Mouse (Mus musculus) midbrain, embryonic 14.5 days (tissue): ENCODE data around the gene Cep19. TPM values are rescaled to one million over a fixed set of nuclear protein-coding genes. Genes with fewer than 3 reads are reported as not detected.
"Not testable (repeated sequence)": the region's sequence is repeated elsewhere in the genome, so short reads cannot be mapped to it uniquely, and the experiment has no call there.

ENCODE experiments used
- ATAC-seq: fragments of 200-750 bp; cut with Nextera tagmentation; 2 replicates; pipeline ENCODE4 v1.8.0; 2017; ENCODE audit warnings: moderate number of reproducible peaks, moderate library complexity; ENCODE audit not compliant: low FRiP score, low TSS enrichment
- DNase-seq: peaks from one replicate; pipeline ENCODE4 v3.0.0-alpha.2; 2015
- H3K27ac ChIP-seq: fragments of 300-500 bp; sonication (generic); replicated peaks from 2 replicates; pipeline ENCODE4 v1.5.1; 2014; ENCODE audit warnings: mild to moderate bottlenecking, low read depth, low read length, moderate library complexity
- H3K27me3 ChIP-seq: fragments of 300-500 bp; sonication (generic); 2 replicates; pipeline ENCODE4 v1.6.1; 2014; ENCODE audit warnings: low read length, control low read depth, mixed read lengths; ENCODE audit not compliant: control insufficient read depth, insufficient read depth
- H3K36me3 ChIP-seq: fragments of 300-500 bp; sonication (generic); 2 replicates; pipeline ENCODE4 v1.6.1; 2014; ENCODE audit warnings: low read length, control low read depth; ENCODE audit not compliant: control insufficient read depth, insufficient read depth
- H3K4me1 ChIP-seq: fragments of 300-500 bp; sonication (generic); 2 replicates; pipeline ENCODE4 v1.6.1; 2014; ENCODE audit warnings: mild to moderate bottlenecking, antibody characterized with exemption, low read length, control low read depth; ENCODE audit not compliant: control insufficient read depth, insufficient read depth
- H3K4me2 ChIP-seq: fragments of 300-500 bp; sonication (generic); 2 replicates; pipeline ENCODE4 v1.6.1; 2014; ENCODE audit warnings: mild to moderate bottlenecking, low read length, moderate library complexity
- H3K4me3 ChIP-seq: fragments of 300-500 bp; sonication (generic); replicated peaks from 2 replicates; pipeline ENCODE4 v1.5.1; 2014; ENCODE audit warnings: low read depth, low read length
- H3K9ac ChIP-seq: fragments of 300-500 bp; sonication (generic); replicated peaks from 2 replicates; pipeline ENCODE4 v1.6.1; 2014; ENCODE audit warnings: mild to moderate bottlenecking, low read length, moderate library complexity
- H3K9me3 ChIP-seq: fragments of 300-500 bp; sonication (generic); 2 replicates; pipeline ENCODE4 v1.6.1; 2016; ENCODE audit warnings: low read length, control low read depth, mixed read lengths; ENCODE audit not compliant: control insufficient read depth
- WGBS: fragments of 180-500 bp; shearing (Covaris S2); extraction: QIAGEN DNeasy Blood & Tissue Kit; methylation state at CpG from one replicate; pipeline ENCODE4 v1.1.7; 2014; 5-methylcytosine and 5-hydroxymethylcytosine counted together
- polyA plus RNA-seq: library from polyadenylated mRNA; unstranded; fragments of >200 nt; fragmentation: Nextera tagmentation; extraction: Ambion mirVana; gene quantifications from 2 replicates; pipeline ENCODE4 v1.2.1, GENCODE M21; 2014

The Cep19 gene
- polyA plus RNA-seq, 1 experiment from 2014 or later, result 50.9 TPM

GRCm38 (mm10) chr16:32075762-32076161 is 23.8 kb upstream of the Cep19 start:
- Histone ChIP-seq H3K27me3 (no peaks in the 10 kb centered on the region), H3K36me3 (no peaks in the 10 kb centered on the region), H3K4me1 (peaks cover 20% of the 10 kb centered on the region), H3K4me3 (no peak overlapping the region), H3K9me3 (no peaks in the 10 kb centered on the region), H3K4me2 (no peak overlapping the region), H3K27ac (no peak overlapping the region), H3K9ac (no peak overlapping the region)
- ATAC-seq, result no peak
- DNase-seq, result no peak
- WGBS, result 74% methylated on average over 1 of the region's 1 CpGs

GRCm38 (mm10) chr16:32076406-32076805 is 23.2 kb upstream of the Cep19 start:
- no peak for ATAC-seq
- Histone ChIP-seq H3K27me3 (no peaks in the 10 kb centered on the region), H3K4me2 (no peak overlapping the region; the same call in 1 of the 2 replicates), H3K4me1 (peaks cover 20% of the 10 kb centered on the region), H3K9ac (no peak overlapping the region), H3K4me3 (no peak overlapping the region), H3K27ac (no peak overlapping the region), H3K36me3 (no peaks in the 10 kb centered on the region), H3K9me3 (no peaks in the 10 kb centered on the region)
- DNase-seq, result no peak
- 85% methylated on average over 3 of the region's 3 CpGs for WGBS

GRCm38 (mm10) chr16:32077648-32078407 is 21.8 kb upstream of the Cep19 start:
- no peaks in the 10 kb centered on the region for H3K27me3 ChIP-seq
- H3K4me3 ChIP-seq, result peak overlapping the region; percentile 89
- H3K27ac ChIP-seq, result no peak overlapping the region
- ATAC-seq, result no peak
- peaks cover 20% of the 10 kb centered on the region for H3K4me1 ChIP-seq
- H3K9ac ChIP-seq, result peak overlapping the region; percentile 97
- peak; percentile 8 for DNase-seq
- H3K36me3 ChIP-seq, result 0 out of 2 replicates have a peak, but pooled peaks cover 3% of the 10 kb centered on the region
- peak overlapping the region; percentile 81 for H3K4me2 ChIP-seq
- 12% methylated on average over 13 of the region's 13 CpGs for WGBS
- no peaks in the 10 kb centered on the region for H3K9me3 ChIP-seq

GRCm38 (mm10) chr16:32078408-32078990 is 21.1 kb upstream of the Cep19 start:
- ATAC-seq (no peak), DNase-seq (peak; percentile 67)
- Histone ChIP-seq H3K9me3 (no peaks in the 10 kb centered on the region), H3K27ac (peak overlapping the region; percentile 93), H3K27me3 (no peaks in the 10 kb centered on the region), H3K4me1 (peaks cover 20% of the 10 kb centered on the region), H3K4me2 (peak overlapping the region; percentile 81), H3K36me3 (peaks cover 6% of the 10 kb centered on the region; the same call in 1 of the 2 replicates), H3K9ac (peak overlapping the region; percentile 97), H3K4me3 (peak overlapping the region; percentile 89)
- under 1% methylated on average over 30 of the region's 30 CpGs for WGBS

- Histone ChIP-seq H3K36me3 (peaks cover 9% of the 10 kb centered on the region), H3K4me3 (peak within 1 kb of the TSS; percentile 89), H3K27ac (peak within 1 kb of the TSS; percentile 93), H3K9ac (peak within 1 kb of the TSS; percentile 97), H3K4me2 (peak within 1 kb of the TSS; percentile 81), H3K27me3 (no peaks in the 10 kb centered on the region), H3K9me3 (no peaks in the 10 kb centered on the region), H3K4me1 (peaks cover 20% of the 10 kb centered on the region)
- ATAC-seq (peak; percentile 99), DNase-seq (peak; percentile 95)
- WGBS, result under 1% methylated on average over 56 of the region's 60 CpGs
Measured at GRCm38 (mm10) chr16:32078991-32079511, 20.5 kb upstream of the Cep19 start, which contains the start of gene Pak2. Pak2 (minus strand) TSS chr16:32079342.

GRCm38 (mm10) chr16:32087629-32088443 is 11.8 kb upstream of the Cep19 start:
- Histone ChIP-seq H3K4me1 (no peaks in the 10 kb centered on the region), H3K4me3 (no peak overlapping the region), H3K36me3 (peaks cover 86% of the 10 kb centered on the region), H3K27me3 (no peaks in the 10 kb centered on the region), H3K4me2 (no peak overlapping the region), H3K9me3 (no peaks in the 10 kb centered on the region), H3K9ac (no peak overlapping the region), H3K27ac (no peak overlapping the region)
- 94% methylated on average over 17 of the region's 17 CpGs for WGBS
- ATAC-seq (no peak), DNase-seq (no peak)

GRCm38 (mm10) chr16:32091466-32091865 is 8.1 kb upstream of the Cep19 start:
- no peak overlapping the region for H3K4me3 ChIP-seq
- no peaks in the 10 kb centered on the region for H3K9me3 ChIP-seq
- no peak overlapping the region for H3K9ac ChIP-seq
- H3K4me2 ChIP-seq, result no peak overlapping the region
- WGBS, result 97% methylated on average over 7 of the region's 7 CpGs
- DNase-seq (no peak), ATAC-seq (no peak)
- no peaks in the 10 kb centered on the region for H3K4me1 ChIP-seq
- no peak overlapping the region for H3K27ac ChIP-seq
- H3K27me3 ChIP-seq, result no peaks in the 10 kb centered on the region
- H3K36me3 ChIP-seq, result peaks cover 63% of the 10 kb centered on the region

GRCm38 (mm10) chr16:32097757-32098156 is 1.8 kb upstream of the Cep19 start:
- H3K4me1 ChIP-seq, result peaks cover 14% of the 10 kb centered on the region
- ATAC-seq, H3K27me3 ChIP-seq, H3K4me3 ChIP-seq, DNase-seq, H3K9me3 ChIP-seq, H3K27ac ChIP-seq, H3K9ac ChIP-seq, H3K4me2 ChIP-seq: not testable (repeated sequence)
- peaks cover 14% of the 10 kb centered on the region for H3K36me3 ChIP-seq
- 93% methylated on average over 2 of the region's 2 CpGs for WGBS
